Mouse (Mus musculus) CH12.LX (cell line): ENCODE results near the gene Atl3. TPM values are rescaled to one million over a fixed set of nuclear protein-coding genes. Genes with fewer than 3 reads are reported as not detected.
A peak's percentile ranks its signal among the peaks of the same experiment; 100 is the strongest.

ENCODE experiments used
- DNase-seq: peaks from one replicate; pipeline ENCODE4 v3.0.0-alpha.2; 2013; ENCODE audit errors: extremely low read depth
- H3K27ac ChIP-seq: 2 replicates; pipeline ENCODE4 v1.5.1; 2012; ENCODE audit warnings: low read depth, mild to moderate bottlenecking, control low read depth, moderate library complexity; ENCODE audit not compliant: insufficient read depth
- H3K27me3 ChIP-seq: replicated peaks from 2 replicates; pipeline ENCODE3; 2012; ENCODE audit warnings: inconsistent platforms
- H3K36me3 ChIP-seq, 2 experiments: replicated peaks in 1 of 2; 2 replicates each; pipeline versions ENCODE3 to v1.6.1; 2012; ENCODE audit warnings: inconsistent platforms in 1 of 2, low read length in 1 of 2, mild to moderate bottlenecking in 1 of 2, mixed read lengths in 1 of 2, moderate library complexity in 1 of 2; ENCODE audit not compliant: control insufficient read depth in 1 of 2, insufficient read depth in 1 of 2
- H3K4me1 ChIP-seq, 2 experiments: 2 replicates each; pipeline ENCODE4 v1.6.1; 2012; ENCODE audit warnings: inconsistent platforms in 1 of 2, moderate library complexity in 1 of 2; ENCODE audit not compliant: insufficient read depth in 2 of 2, control insufficient read depth in 1 of 2
- H3K4me2 ChIP-seq: 2 replicates; pipeline ENCODE4 v1.6.1; 2012; ENCODE audit warnings: low read depth, mild to moderate bottlenecking, control low read depth; ENCODE audit not compliant: poor library complexity, insufficient read depth, severe bottlenecking
- H3K4me3 ChIP-seq, 3 experiments: fragments of 150-350 bp in 1 of 3; sonication (generic) in 1 of 3; replicated peaks in 1 of 3; 2 replicates each; pipeline versions ENCODE3 to v1.5.1; 2011 to 2012; ENCODE audit warnings: low read depth in 2 of 3, low read length in 2 of 3, mild to moderate bottlenecking in 2 of 3, moderate library complexity in 2 of 3, control low read depth in 1 of 3, improper control_type of control experiment in 1 of 3, inconsistent platforms in 1 of 3, mixed read lengths in 1 of 3; ENCODE audit not compliant: poor library complexity in 1 of 3
- H3K79me2 ChIP-seq: replicated peaks from 2 replicates; pipeline ENCODE4 v1.6.1; 2012; ENCODE audit warnings: mild to moderate bottlenecking, moderate library complexity; ENCODE audit not compliant: control insufficient read depth, poor library complexity, insufficient read depth, severe bottlenecking; ENCODE audit errors: extremely low read depth
- H3K9ac ChIP-seq: 2 replicates; pipeline ENCODE4 v1.6.1; 2012; ENCODE audit warnings: low read depth, mild to moderate bottlenecking, control low read depth, moderate library complexity; ENCODE audit not compliant: insufficient read depth
- H3K9me3 ChIP-seq: replicated peaks from 2 replicates; pipeline ENCODE3; 2012; ENCODE audit warnings: low read length, inconsistent platforms, mixed read lengths
- BHLHE40 ChIP-seq: IDR thresholded peaks from 2 replicates; pipeline ENCODE4 v1.6.1; 2011; ENCODE audit warnings: mild to moderate bottlenecking, low read depth, low read length, improper control_type of control experiment
- CHD1 ChIP-seq: IDR thresholded peaks from 2 replicates; pipeline ENCODE4 v1.6.1; 2012; ENCODE audit warnings: low read depth, low read length, improper control_type of control experiment, inconsistent platforms
- CTCF ChIP-seq, 2 experiments: IDR thresholded peaks in 1 of 2; conservative IDR thresholded peaks in 1 of 2; 2 replicates each; pipeline ENCODE4 v1.5.1; 2011 to 2012; ENCODE audit warnings: low read depth in 2 of 2, low read length in 2 of 2, improper control_type of control experiment in 1 of 2, inconsistent platforms in 1 of 2, mild to moderate bottlenecking in 1 of 2, moderate library complexity in 1 of 2
- ELF1 ChIP-seq: IDR thresholded peaks from 2 replicates; pipeline ENCODE4 v1.6.1; 2014; ENCODE audit warnings: low read depth, mild to moderate bottlenecking, inconsistent platforms, low read length, improper control_type of control experiment
- EP300 ChIP-seq: IDR thresholded peaks from 2 replicates; pipeline ENCODE4 v1.6.1; 2011; ENCODE audit warnings: low read length, improper control_type of control experiment
- GABPA ChIP-seq: IDR thresholded peaks from 2 replicates; pipeline ENCODE4 v1.6.1; 2012; ENCODE audit warnings: low read depth, low read length, improper control_type of control experiment, inconsistent platforms; ENCODE audit not compliant: insufficient replicate concordance
- HCFC1 ChIP-seq: IDR thresholded peaks from 2 replicates; pipeline ENCODE4 v1.6.1; 2012; ENCODE audit warnings: low read depth, mild to moderate bottlenecking, inconsistent platforms, low read length, improper control_type of control experiment
- JUND ChIP-seq: conservative IDR thresholded peaks from 2 replicates; pipeline ENCODE4 v1.6.1; 2011; ENCODE audit warnings: low read depth, low read length, improper control_type of control experiment
- KAT2A ChIP-seq: IDR thresholded peaks from 2 replicates; pipeline ENCODE4 v1.6.1; 2012; ENCODE audit warnings: low read length, improper control_type of control experiment, inconsistent platforms; ENCODE audit not compliant: insufficient replicate concordance
- MAFK ChIP-seq: IDR thresholded peaks from 2 replicates; pipeline ENCODE4 v1.6.1; 2011; ENCODE audit warnings: low read length, improper control_type of control experiment; ENCODE audit not compliant: insufficient replicate concordance
- MAX ChIP-seq: IDR thresholded peaks from 2 replicates; pipeline ENCODE4 v1.6.1; 2011; ENCODE audit warnings: low read length, improper control_type of control experiment
- MAZ ChIP-seq: IDR thresholded peaks from 2 replicates; pipeline ENCODE4 v1.6.1; 2012; ENCODE audit warnings: low read depth, mild to moderate bottlenecking, inconsistent platforms, low read length, improper control_type of control experiment, moderate library complexity
- MEF2A ChIP-seq: IDR thresholded peaks from 2 replicates; pipeline ENCODE4 v1.6.1; 2014; ENCODE audit warnings: low read depth, mild to moderate bottlenecking, inconsistent platforms, low read length, improper control_type of control experiment, borderline replicate concordance
- MXI1 ChIP-seq: IDR thresholded peaks from 2 replicates; pipeline ENCODE4 v1.6.1; 2011; ENCODE audit warnings: mild to moderate bottlenecking, low read depth, low read length, improper control_type of control experiment
- NRF1 ChIP-seq: IDR thresholded peaks from 2 replicates; pipeline ENCODE4 v1.6.1; 2014; ENCODE audit warnings: low read depth, mild to moderate bottlenecking, inconsistent platforms, low read length, improper control_type of control experiment, moderate library complexity
- RAD21 ChIP-seq: IDR thresholded peaks from 2 replicates; pipeline ENCODE4 v1.6.1; 2011; ENCODE audit warnings: low read depth, mild to moderate bottlenecking, low read length, improper control_type of control experiment, moderate library complexity
- RCOR1 ChIP-seq: conservative IDR thresholded peaks from 2 replicates; pipeline ENCODE4 v1.6.1; 2012; ENCODE audit warnings: low read depth, mild to moderate bottlenecking, inconsistent platforms, low read length, improper control_type of control experiment
- SMC3 ChIP-seq: IDR thresholded peaks from 2 replicates; pipeline ENCODE4 v1.6.1; 2011; ENCODE audit warnings: low read depth, low read length, improper control_type of control experiment
- TBP ChIP-seq: conservative IDR thresholded peaks from 2 replicates; pipeline ENCODE4 v1.6.1; 2011; ENCODE audit warnings: low read depth, low read length, improper control_type of control experiment
- TCF12 ChIP-seq: IDR thresholded peaks from 2 replicates; pipeline ENCODE4 v1.6.1; 2014; ENCODE audit warnings: low read depth, mild to moderate bottlenecking, inconsistent platforms, low read length, improper control_type of control experiment
- USF2 ChIP-seq: conservative IDR thresholded peaks from 2 replicates; pipeline ENCODE4 v1.6.1; 2011; ENCODE audit warnings: low read depth, low read length, improper control_type of control experiment
- dilution Hi-C: fragments of 300-500 bp; cut with MboI; formaldehyde crosslinking; loops from 2 replicates; pipeline ENCODE4 v1.14.3; 2020; ENCODE audit warnings: low sequenced_read_pairs; ENCODE audit not compliant: extremely low pct_unique_long_range_greater_than_20kb, extremely low pct_ligation_motif_present
- in situ Hi-C: fragments of 300-500 bp; cut with MboI; formaldehyde crosslinking; loops from 3 replicates; pipeline ENCODE4 v1.14.3; 2019; ENCODE audit warnings: low sequenced_read_pairs, low pct_ligation_motif_present, low pct_unique_long_range_greater_than_20kb, mixed read lengths
- polyA plus RNA-seq: library from polyadenylated mRNA; unstranded; fragments of >175 nt; gene quantifications from 2 replicates; pipeline ENCODE4 v1.2.1, GENCODE M21; 2012; ENCODE audit warnings: low read depth; ENCODE audit not compliant: insufficient read length
- total RNA-seq, 2 experiments: library from RNA; depleted of rRNA; stranded (reverse); fragments of 300-350 nt in 1 of 2; fragments of >200 nt in 1 of 2; gene quantifications; 2 replicates each; pipeline ENCODE4 v1.2.3; 2012 to 2014

Gene Atl3
- total and polyA plus RNA-seq, 3 experiments: 9.2 to 17.5 (median 14.3) TPM

DNA sequence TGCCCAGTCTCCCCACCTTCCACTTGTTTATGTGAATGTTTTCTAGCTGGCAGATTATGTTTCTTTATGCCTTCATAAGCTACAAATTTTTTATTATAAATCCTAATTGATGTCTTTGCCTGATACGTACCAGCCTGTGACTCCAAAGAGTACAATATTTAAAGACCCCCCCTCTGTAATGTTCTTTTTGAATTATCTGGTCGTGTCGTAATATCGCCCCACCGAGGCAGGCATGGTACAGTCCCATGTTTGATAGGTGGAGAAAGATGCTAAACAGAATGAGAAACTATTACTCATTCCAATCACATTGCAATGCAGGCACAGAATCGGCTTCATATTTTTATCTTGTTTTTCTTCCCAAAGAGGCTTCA lies 10.3 kb upstream of the Atl3 start:
- in situ Hi-C loops (no loop called here), dilution Hi-C loops (no loop called here)
- Histone ChIP-seq H3K27ac (no peak overlapping the region), H3K79me2 (peaks cover 35% of the 10 kb centered on the region), H3K27me3 (no peaks in the 10 kb centered on the region), H3K9me3 (no peaks in the 10 kb centered on the region), H3K9ac (peak overlapping the region; percentile 64), H3K4me2 (peak overlapping the region; percentile 77), H3K36me3 (peaks cover 0 to 9% of the 10 kb centered on the region in 2 experiments), H3K4me3 (peak overlapping the region in 2 of 3 experiments; percentile 37 to 46), H3K4me1 (peaks cover 4 to 48% of the 10 kb centered on the region in 2 experiments)
- no peak for TF ChIP-seq NRF1
- TF ChIP-seq HCFC1: no peak; the same call in 1 of the 2 replicates
- no peak for TF ChIP-seq ELF1
- TF ChIP-seq MAFK: no peak
- TF ChIP-seq MAZ: peak; percentile 5; the same call in 1 of the 2 replicates
- TF ChIP-seq TCF12: no peak
- peak; percentile 46 for TF ChIP-seq TBP
- no peak for TF ChIP-seq RAD21
- TF ChIP-seq KAT2A: no peak
- peak in 1 of 2 experiments; percentile 20; a peak in 1 of 4 replicates for TF ChIP-seq CTCF (conservative IDR thresholded peaks at IDR 0.05 in 1 of 2, IDR thresholded peaks at IDR 0.05 in 1 of 2; ENCODE audit: low read depth in 2 of 2, low read length in 2 of 2)
- no peak for TF ChIP-seq CHD1
- TF ChIP-seq MXI1: no peak
- no peak for TF ChIP-seq GABPA
- no peak for TF ChIP-seq MAX
- no peak for TF ChIP-seq SMC3
- no peak for TF ChIP-seq EP300
- TF ChIP-seq RCOR1: no peak
- no peak for TF ChIP-seq MEF2A
- no peak for TF ChIP-seq JUND
- no peak for TF ChIP-seq USF2
- peak; percentile 82 for DNase-seq

DNA sequence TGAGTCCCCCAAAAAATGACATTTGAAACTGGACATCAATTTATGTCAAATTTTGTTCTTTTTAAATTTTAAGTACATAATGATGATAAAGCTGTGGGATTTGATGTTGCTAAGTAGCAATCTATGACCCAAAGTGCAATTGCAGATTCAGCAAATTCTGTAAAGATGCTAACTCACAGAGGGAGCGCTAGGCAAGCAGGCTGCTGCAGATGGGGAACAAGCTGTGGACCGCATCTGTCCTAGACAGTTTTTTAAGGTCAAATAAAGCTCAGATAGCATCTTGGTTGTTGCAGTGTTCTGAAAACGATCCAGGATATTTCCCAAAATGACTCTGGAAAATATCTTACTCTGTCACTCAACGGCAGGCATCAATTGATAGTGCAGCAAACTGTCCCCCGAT lies 9.8 kb upstream of the Atl3 start:
- TF ChIP-seq MAFK (peak; percentile 80), CHD1 (peak; percentile 9; the same call in 1 of the 2 replicates), BHLHE40 (no peak)
- H3K4me3 ChIP-seq: peak overlapping the region in 2 of 3 experiments; percentile 37 to 46
- peaks cover 0 to 6% of the 10 kb centered on the region in 2 experiments for H3K36me3 ChIP-seq
- no peak for DNase-seq
- in situ Hi-C loops (no loop called here), dilution Hi-C loops (no loop called here)
- peak overlapping the region; percentile 64; the same call in 1 of the 2 replicates for H3K9ac ChIP-seq
- H3K79me2 ChIP-seq: peaks cover 32% of the 10 kb centered on the region
- H3K9me3 ChIP-seq: no peaks in the 10 kb centered on the region
- peak overlapping the region; percentile 77; the same call in 1 of the 2 replicates for H3K4me2 ChIP-seq
- H3K27ac ChIP-seq: no peak overlapping the region
- H3K4me1 ChIP-seq: peaks cover 4 to 48% of the 10 kb centered on the region in 2 experiments
- no peaks in the 10 kb centered on the region for H3K27me3 ChIP-seq
